Mouse (Mus musculus): Measurements from ENCODE around the gene Pth2.

Gene Pth2

GRCm38 (mm10) chr7:45180896-45181477 is at the start of gene Pth2:
Gene Pth2, plus strand, starts transcription at chr7:45180995.
- DNase-seq (ENCODE audit: extremely low read depth, low read depth): no peak

GRCm38 (mm10) chr7:45131850-45132249 is 48.9 kb upstream of the Pth2 start:
- no peak for DNase-seq (ENCODE audit: extremely low read depth, low read depth)

GRCm38 (mm10) chr7:45133446-45134159 is 47.2 kb upstream of the Pth2 start:
- no peak for DNase-seq (ENCODE audit: extremely low read depth, low read depth)

GRCm38 (mm10) chr7:45134544-45135026 is 46.2 kb upstream of the Pth2 start:
- DNase-seq (ENCODE audit: extremely low read depth, low read depth): peak; percentile 82

GRCm38 (mm10) chr7:45135370-45135769 is 45.4 kb upstream of the Pth2 start:
- no peak for DNase-seq (ENCODE audit: extremely low read depth, low read depth)

- DNase-seq (ENCODE audit: extremely low read depth, low read depth): peak; percentile 81
Observed at GRCm38 (mm10) chr7:45135993-45136567, 44.7 kb upstream of the Pth2 start, which contains the start of the genes Gm45713 and Flt3l. Gene Gm45713, minus strand, starts transcription at chr7:45136231. Gene Flt3l, minus strand, starts transcription at chr7:45136432.

GRCm38 (mm10) chr7:45137171-45138006 is 43.4 kb upstream of the Pth2 start:
- DNase-seq (ENCODE audit: extremely low read depth, low read depth): peak; percentile 99

GRCm38 (mm10) chr7:45138403-45138802 is 42.4 kb upstream of the Pth2 start:
- DNase-seq (ENCODE audit: extremely low read depth, low read depth): no peak

GRCm38 (mm10) chr7:45139904-45140723 is 40.7 kb upstream of the Pth2 start:
- no peak for DNase-seq (ENCODE audit: extremely low read depth, low read depth)

GRCm38 (mm10) chr7:45141319-45141718 is 39.5 kb upstream of the Pth2 start:
- no peak for DNase-seq (ENCODE audit: extremely low read depth, low read depth)

- no peak for DNase-seq (ENCODE audit: extremely low read depth, low read depth)
Observed at GRCm38 (mm10) chr7:45141914-45142313, 38.9 kb upstream of the Pth2 start.

GRCm38 (mm10) chr7:45144368-45145174 is 36.2 kb upstream of the Pth2 start:
- no peak for DNase-seq (ENCODE audit: extremely low read depth, low read depth)

- no peak for DNase-seq (ENCODE audit: extremely low read depth, low read depth)
Observed at GRCm38 (mm10) chr7:45145460-45145859, 35.3 kb upstream of the Pth2 start.

GRCm38 (mm10) chr7:45147267-45147666 is 33.5 kb upstream of the Pth2 start:
- no peak for DNase-seq (ENCODE audit: extremely low read depth, low read depth)

GRCm38 (mm10) chr7:45147899-45148298 is 32.9 kb upstream of the Pth2 start:
- DNase-seq (ENCODE audit: extremely low read depth, low read depth): no peak

- DNase-seq (ENCODE audit: extremely low read depth, low read depth): no peak
Observed at GRCm38 (mm10) chr7:45148534-45149098, 32.2 kb upstream of the Pth2 start.

GRCm38 (mm10) chr7:45149545-45149944 is 31.2 kb upstream of the Pth2 start:
- no peak for DNase-seq (ENCODE audit: extremely low read depth, low read depth)

- DNase-seq (ENCODE audit: extremely low read depth, low read depth): no peak
Observed at GRCm38 (mm10) chr7:45150321-45150720, 30.5 kb upstream of the Pth2 start.

- DNase-seq (ENCODE audit: extremely low read depth, low read depth): no peak
Observed at GRCm38 (mm10) chr7:45151303-45151702, 29.5 kb upstream of the Pth2 start.
